Mouse (Mus musculus): ENCODE data around the gene Ghsr. TPM values are rescaled to one million over a fixed set of nuclear protein-coding genes. Genes with fewer than 3 reads are reported as not detected.

The Ghsr gene
- polyA plus RNA-seq (2017; shearing (Covaris generic)), result not detected

GRCm38 (mm10) chr3:27371276-27371621 lies at the start of gene Ghsr:
TSS of gene Ghsr (plus strand) at chr3:27371351.

Other genes with a start within 250 kb of the Ghsr start
- gene Ect2, start 217.5 kb upstream of the Ghsr start, polyA plus RNA-seq (2017; shearing (Covaris generic)), result 6.0 TPM
- 33.6 TPM for gene Nceh1, start 188.4 kb upstream of the Ghsr start, polyA plus RNA-seq (2017; shearing (Covaris generic))
- 26.2 TPM for gene Tnfsf10, start 54.3 kb upstream of the Ghsr start, polyA plus RNA-seq (2017; shearing (Covaris generic))